Mouse (Mus musculus) gastrocnemius, postnatal 4 days (tissue): ENCODE data around the gene Upk1a. TPM values are rescaled to one million over a fixed set of nuclear protein-coding genes. Genes with fewer than 3 reads are reported as not detected.

Experiments used
- DNase-seq, 2 experiments: peaks; one replicate each; pipeline ENCODE4 v3.0.0; 2021 to 2022; ENCODE audit warnings: low spot score in 2 of 2, mixed read lengths in 2 of 2
- total RNA-seq, 2 experiments: library from RNA; stranded (reverse); gene quantifications; 2 replicates each; pipeline ENCODE4 v1.2.3; 2021

Gene Upk1a
- total RNA-seq, 2 experiments from 2014 or later = 0.32 to 0.67 TPM

- DNase-seq = no peak
These were observed 8.2 kb downstream of the Upk1a start for GRCm38 (mm10) chr7:30604424-30604823.

DNA sequence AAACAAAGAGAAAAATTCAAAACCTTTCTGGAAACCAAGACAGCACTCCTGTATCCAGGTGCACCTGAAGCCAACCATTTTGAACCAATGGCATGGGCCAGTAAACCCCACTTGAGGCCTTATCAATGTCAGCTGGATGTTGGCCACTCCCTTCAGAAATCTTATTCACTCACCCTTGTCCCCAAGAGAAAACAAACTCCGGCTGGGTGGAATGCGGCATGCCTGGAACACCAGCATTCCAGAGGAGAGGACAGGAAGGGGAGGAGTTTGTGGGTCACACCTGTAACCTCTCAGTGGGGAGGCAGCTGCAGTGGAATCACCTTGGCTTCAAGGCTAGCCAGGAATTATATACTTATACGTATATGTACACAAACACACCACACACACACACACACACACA lies 10.1 kb downstream of the Upk1a start:
- DNase-seq = no peak

GRCm38 (mm10) chr7:30600651-30601050 lies 12.0 kb downstream of the Upk1a start:
- no peak for DNase-seq

DNA sequence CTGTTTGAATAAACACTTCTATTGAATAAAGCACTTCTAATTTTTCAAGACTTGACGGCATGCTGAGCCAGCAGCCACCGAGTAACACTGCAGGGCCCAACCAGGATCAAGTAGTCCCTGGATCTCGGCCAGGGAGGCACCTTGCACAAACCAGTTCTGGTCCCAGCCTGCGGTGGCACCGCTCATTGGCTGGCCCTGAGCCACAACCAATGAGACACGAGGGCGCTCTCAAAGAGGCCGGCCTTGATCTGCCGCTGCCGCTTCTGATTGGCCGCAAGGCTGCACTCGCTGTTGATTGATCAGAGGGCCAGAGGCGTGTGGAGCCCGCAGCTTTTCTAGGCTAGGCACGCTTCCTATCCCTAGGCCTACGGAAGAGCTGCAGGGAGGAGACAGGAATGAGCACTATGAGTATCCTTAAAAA lies 12.7 kb downstream of the Upk1a start:
- peak; percentile 47 to 77 for DNase-seq

GRCm38 (mm10) chr7:30598786-30599185 lies 13.9 kb downstream of the Upk1a start, which contains the start of gene Zbtb32:
Gene Zbtb32, minus strand, starts transcription at chr7:30598909.
- DNase-seq = no peak

DNA sequence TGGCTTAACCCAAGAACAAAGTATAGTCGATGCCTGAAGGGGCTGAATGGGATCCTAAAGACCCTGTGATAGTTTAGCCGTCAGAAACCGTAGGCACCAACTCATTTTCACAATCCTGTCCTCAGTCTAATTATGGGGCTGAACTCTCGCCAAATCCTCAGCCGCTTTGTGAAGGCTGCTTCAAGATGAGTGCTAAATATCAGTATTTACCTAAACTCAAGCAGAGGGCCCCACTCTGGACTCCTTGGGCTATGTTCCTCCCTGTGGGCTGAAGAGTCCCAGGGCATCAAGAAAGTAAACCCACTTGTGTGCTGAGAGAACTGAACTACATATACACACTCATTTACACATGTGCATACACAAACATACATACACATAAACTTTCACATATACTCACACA lies 15.8 kb downstream of the Upk1a start:
- DNase-seq = no peak

DNA sequence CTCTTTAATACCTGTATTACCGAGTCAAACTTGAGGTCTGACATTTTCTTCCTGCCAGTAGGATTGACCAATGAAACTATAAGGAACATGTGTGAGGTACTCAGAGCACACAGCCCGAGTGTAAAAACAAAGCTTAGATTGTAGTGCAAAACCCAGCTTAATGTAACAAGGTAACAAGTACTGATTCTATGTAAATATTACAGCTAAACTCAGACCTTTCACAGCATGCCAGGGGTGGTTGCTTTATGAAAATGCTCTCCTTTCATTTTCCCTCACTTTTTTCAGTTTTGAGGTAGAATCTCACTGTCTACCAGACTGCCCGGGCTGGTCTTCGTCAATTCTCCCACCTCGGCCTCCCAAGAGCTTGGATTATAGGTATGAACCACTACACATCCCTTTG lies 16.6 kb downstream of the Upk1a start:
- no peak for DNase-seq

GRCm38 (mm10) chr7:30594510-30595024 lies 18.1 kb downstream of the Upk1a start:
- DNase-seq = no peak

DNA sequence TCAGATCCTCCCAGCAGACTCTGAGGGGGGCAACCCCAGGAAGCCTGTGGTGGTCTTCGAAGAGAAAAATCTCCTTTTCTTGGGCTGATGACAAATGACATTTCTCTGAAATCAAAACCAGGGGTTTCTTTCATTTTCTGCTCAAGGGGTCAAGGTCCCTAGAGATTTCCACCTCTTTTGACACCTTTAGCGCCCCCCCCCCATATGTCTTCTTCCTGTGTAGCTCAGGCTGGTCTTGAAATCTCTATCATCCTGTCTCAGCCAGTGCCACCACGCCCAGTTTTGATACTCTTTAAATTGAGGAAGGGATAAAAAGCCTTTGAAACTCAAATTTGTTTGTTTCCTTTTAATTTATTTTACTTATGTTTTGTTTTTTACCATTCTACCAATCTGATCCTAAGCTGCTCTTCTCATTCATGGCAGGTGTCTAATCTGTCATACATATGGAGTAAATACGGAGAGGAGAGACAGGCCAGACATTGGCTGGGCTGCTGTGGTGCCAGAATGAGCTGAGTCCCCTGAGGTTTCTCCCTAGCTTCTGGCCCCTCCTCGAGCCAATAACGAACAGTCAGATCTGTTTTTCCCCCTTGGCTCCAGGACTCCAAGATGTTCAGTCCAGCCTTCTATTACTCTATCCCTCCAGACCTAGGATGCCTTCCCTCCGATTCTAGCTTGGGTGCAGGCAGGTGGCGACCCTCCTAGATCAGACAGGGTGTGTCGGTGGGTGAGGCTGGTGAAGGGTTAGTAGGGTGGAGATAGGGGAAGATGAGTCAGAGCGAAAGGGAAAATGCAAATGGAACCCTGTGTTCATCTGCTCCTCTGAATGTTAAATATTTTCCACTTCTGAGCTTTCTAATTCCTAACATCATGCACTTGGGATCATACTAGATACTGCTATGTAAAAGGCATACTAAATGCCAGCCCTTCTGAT lies 18.8 kb downstream of the Upk1a start:
- no peak for DNase-seq

DNA sequence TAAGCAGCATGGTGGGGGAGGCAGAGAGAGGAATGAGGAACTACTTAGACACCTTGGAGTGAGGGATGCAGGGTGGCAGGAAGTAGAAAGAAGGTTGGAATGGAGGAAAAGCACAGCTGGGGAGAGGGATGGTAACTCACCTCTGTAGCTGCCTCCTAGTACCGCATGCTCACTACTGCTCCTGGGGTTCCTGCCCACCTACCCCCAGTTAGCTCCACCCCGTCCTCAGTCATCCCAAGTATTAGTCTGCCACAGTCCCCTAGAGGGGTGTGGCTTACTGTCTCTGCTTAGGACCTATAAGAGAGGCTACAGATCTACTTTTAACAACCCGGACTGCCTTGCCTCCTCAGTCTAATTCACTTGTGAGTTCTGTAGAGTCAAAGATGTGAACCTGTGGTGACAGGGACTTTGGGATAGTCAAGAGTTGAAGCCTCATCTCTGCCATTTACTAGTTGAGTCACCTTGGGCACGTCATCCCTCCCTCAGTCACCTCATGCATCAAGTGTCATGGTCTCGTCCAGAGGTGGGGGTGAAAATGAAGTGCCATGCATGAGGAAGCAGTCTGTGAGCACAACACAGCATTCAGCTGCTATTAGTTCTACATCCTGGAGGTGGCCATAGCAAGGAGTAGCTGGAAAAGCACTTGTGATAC lies 19.7 kb downstream of the Upk1a start:
- DNase-seq = no peak

GRCm38 (mm10) chr7:30591605-30591951 lies 21.1 kb downstream of the Upk1a start:
- no peak for DNase-seq

GRCm38 (mm10) chr7:30590927-30591604 lies 21.6 kb downstream of the Upk1a start:
- no peak for DNase-seq

DNA sequence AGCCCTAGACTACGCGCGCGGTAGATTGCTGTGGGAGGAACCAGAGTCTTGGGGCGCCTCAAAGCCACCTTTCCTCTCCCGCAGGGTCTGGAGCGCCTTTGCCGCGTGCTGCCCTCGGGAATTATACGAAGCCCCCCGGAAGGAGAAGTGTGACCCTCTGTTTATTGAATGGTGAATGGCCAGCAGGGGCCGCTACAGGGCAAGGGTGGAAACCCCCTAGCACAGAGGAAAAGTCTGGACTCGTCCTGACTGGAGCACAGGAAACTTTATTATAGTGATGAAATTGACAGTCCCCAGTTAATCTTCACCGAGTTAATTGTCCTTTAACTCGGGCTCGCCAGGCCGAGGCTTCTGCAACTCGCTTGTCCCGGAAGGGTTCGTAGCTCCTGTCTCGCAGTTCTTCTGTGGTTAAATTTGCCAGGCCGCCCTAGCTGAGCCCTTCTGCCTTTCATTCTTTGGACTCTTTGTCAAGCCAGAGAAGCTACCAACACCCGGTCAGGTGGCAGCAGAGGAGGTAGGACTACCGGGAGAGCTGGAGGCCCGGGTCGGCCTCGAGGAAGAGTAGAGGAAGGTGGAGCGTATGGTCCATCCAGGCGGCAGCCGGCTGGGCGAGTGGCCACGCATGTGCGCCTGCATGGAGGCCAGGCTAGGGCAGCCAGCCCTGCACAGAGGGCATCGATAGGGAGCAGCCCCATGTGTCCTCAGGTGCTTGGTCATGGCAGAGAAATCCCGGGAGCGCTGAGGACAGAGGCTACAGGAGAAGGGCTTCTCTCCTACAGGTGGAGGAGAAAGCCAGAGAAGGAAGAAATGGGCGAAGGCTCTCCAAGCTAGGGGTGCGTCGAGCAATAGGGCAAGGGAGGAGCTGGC lies 23.0 kb downstream of the Upk1a start:
- DNase-seq = peak; percentile 68 to 87

DNA sequence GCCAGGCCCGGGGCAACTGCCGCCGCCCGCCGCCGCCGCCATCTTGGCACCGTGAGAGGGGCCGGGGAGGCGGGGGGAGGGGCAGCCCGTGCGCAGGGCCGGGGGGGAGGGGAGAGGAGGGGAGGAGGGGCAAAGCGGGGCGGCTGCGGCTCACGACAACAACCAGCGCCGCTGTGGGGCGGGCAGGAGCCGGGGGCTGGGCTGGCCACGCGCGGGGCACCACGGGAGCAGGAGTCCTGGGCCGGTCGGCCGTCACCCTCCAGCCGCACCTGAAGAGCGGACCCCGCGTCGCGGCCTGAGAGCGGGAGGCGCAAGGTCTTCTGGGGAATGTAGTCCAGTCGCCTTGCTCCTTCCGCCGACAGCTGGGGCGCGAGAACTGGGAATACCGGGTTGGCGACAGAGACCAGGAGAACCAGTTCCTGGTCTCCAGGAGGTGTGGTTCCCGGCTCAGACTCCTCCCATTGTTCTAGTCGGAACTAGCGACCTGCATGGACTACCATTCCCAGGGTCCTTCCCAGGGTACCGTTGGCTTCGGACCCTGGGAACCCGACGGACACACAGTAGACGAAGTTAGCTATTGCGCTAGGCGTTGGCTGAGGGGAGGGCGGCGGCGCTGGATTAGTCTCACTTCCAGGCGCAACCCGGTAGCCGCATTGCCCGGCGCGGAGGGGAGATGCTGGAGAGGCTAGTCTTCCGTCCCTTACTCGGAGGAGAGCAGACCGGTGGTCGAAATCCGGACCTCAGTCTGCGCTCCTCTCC lies 23.8 kb downstream of the Upk1a start, which contains the start of gene Kmt2b:
TSS of gene Kmt2b (minus strand) at position 51 of the 759 bp plus-strand sequence.
- peak; percentile 92 to 96 for DNase-seq

GRCm38 (mm10) chr7:30587842-30588667 lies 24.6 kb downstream of the Upk1a start:
- DNase-seq = peak in 1 of 2 experiments; percentile 61

- no peak for DNase-seq
These were observed 26.1 kb downstream of the Upk1a start for GRCm38 (mm10) chr7:30586455-30587020.

DNA sequence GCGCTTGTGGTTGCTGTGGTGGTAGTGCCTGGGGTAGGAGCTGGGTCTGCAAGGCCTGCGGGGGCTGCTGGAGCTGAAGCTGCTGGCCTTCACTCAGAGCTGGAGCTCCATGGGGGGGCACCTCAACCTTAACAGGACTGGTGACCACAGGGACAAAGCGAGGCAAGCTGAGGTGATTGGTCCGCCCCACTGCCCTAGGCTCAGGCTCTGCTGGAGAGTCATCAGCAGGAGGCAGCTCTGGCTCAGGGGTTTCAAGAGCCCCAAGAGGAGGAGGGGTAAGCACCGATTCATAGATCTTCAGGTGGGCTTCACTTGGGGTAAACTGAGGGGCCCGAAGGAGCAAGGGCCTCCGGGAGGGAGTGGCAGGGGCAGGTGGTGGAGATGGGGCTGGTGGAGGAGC lies 27.5 kb downstream of the Upk1a start:
- no peak for DNase-seq

DNA sequence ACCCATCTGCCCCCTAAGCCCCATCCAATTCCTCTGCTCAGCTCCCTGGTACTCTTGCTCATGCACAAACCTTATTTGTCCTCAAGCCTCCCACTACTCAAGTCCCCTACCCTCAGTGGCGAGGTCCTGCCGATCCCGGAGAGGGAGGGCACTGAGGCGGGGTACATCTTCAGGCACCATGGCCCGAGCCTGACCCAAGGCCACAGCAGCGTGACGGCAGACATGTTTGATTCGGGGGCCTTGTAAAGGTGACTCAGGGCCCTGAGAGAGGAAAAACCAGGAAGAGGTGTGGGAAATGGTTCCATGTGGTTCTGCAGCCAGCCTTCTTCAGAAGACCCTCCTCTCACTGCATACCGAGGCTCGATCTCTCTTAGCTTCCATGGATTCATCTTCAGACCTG lies 28.3 kb downstream of the Upk1a start:
- DNase-seq = no peak

GRCm38 (mm10) chr7:30581547-30581946 lies 31.1 kb downstream of the Upk1a start:
- no peak for DNase-seq
